Mouse (Mus musculus) cerebellum, postnatal 4 days (tissue): ENCODE results near the gene Wap.
"Not testable (repeated sequence)": the region's sequence is repeated elsewhere in the genome, so short reads cannot be mapped to it uniquely, and the experiment has no call there.

ENCODE experiments used
- DNase-seq, 2 experiments: peaks; one replicate each; pipeline ENCODE4 v3.0.0; 2022; ENCODE audit warnings: low spot score in 2 of 2, mixed read lengths in 1 of 2

Gene Wap

DNA sequence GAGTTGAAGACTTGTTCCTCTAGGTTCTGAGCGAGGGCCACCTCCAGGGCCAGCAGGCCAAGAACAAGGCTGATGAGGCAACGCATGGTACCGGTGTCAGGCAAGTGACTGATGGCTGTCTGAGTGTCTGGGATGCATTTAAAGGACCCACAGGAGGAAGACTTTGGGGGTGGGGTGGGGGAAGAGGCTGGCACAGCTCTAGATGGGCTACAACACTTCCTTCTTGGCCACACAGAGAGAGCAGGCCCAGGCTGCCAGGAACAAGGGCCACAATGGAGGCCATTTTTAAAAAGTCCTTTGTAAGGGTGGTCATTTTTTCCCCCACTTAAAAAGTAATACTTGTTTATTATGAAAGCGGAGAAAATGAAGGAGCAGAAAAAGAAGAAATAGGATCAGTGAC is at the start of gene Wap:
Gene Wap (minus strand): TSS at position 101 of the 400 bp plus-strand sequence.
- no peak for DNase-seq

DNA sequence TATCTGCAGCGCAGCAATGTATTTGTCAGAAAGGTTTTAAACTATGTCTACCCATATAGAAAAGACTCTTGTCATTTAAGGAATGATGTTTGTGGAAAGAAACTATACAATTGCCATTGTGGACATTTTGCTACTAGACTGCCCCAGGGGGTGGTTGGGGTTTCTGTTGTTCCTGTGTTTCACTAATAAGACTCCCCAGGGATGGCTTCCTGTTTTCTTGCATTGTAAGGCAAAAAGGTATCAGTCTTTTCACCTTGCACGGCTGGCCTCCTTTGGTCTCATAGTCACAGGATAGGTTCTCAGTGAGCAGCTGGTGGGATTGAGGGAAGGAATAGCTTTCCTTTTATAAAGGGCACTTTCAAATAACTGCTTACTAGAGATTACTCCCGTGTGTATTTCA is 46.3 kb upstream of the Wap start:
- DNase-seq = no peak

DNA sequence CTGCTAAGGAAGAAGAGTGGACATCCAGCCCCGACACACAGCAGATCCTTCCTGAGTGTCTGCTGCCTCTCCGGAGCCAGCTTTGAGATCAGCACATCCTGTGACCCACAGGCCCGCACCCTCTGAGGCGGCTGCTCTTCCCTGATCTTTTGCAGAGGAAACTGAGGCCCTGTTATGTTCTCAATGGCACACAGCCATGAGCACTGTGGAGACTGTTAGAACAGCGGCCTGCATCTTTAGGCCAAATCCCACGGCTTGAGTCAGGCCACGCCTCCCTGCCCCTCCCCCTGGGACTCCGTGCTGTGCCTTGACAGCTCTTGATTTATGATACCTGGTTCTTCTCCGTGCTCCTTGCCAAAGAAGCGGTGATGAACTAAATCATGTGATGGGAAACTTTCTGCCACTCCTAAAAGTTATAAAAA is 42.0 kb upstream of the Wap start:
- no peak for DNase-seq

DNA sequence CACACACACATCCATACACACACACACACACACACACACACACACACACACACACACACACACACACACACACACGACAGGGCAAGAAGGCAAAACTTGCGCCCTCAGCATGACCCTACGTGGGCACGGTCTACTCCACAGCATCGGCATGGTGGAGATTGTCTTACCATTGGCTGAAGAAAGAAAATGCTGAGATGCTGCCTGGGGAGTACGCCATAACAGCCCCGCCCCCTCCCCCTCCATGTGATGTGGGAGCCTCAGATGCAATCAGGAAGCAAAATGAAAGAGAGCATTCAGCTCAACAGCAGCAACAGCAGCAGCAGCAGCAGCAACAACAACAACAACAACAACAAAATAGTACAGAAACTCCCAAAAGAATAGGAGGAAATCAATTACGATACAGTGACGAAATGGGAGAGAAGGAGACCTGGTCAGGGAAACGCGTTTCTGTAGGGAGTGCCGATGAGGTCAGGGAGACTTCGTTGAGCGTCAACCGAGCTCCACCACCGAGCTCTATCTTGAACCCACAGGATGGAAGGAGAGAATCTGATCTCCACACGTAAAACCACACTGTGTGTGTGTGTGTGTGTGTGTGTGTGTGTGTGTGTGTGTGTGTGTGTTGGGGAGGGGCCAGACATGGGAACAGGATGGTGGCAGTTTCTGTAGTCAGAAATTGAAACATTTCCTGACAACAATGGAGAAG is 41.4 kb upstream of the Wap start:
- no peak for DNase-seq

DNA sequence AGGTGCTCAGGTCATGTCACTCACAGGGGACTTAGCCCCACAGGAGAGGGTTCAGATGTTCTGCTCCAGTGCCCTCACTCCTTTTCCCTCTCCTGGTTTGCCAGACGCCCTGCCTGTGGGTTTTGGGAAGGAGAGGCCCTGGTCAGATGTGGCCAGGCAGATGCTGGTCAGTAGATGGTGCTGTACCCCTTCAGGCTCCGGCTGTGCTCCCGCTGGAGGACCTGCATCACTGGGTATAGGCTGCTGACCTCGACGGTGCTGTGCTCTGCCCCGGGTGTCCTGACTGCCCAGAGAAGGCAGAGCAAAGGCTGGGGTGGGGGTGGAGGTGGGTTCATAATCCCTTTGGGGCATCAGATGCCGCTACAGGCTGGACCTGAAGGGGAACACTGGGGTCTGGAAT is 39.1 kb upstream of the Wap start:
- DNase-seq = no peak

DNA sequence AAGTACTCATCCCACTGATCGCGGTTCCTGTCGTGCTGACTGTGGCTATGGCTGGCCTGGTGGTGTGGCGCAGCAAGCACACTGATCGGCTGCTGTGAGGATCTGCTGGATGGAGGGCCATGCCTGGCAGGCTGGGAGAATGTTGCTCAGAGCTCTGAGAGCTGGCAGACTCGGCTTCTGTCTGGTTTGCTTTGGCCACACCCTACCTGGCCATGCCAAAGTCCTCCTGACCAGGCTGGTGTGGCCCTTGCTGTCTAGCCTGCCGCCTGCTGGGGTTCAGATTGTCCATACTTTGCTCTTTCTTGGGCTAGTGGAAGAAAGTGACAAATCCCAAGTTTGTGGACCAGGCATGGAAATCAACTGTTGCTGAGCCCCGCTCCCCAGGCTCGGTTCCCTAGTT is 38.2 kb upstream of the Wap start:
- no peak for DNase-seq

DNA sequence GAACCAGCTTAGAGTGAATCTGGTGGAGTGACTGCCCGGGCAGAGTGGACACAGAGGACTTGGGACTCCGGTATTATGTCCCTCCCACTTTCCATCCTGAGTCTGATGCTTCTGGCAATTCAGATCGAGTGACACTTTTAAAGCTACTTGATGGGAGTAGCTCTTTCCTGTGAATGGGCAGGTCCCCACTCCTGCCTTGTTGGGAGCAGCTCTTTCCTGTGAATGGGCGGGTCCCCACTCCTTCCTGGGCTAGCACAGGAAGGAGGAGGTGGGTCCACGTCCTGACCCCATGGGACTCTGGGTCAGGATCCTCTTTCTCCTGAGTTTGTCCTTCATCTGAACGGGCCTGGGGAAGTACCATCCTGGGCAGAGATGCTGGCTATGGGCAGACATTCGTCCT is 37.0 kb upstream of the Wap start:
- DNase-seq = no peak

DNA sequence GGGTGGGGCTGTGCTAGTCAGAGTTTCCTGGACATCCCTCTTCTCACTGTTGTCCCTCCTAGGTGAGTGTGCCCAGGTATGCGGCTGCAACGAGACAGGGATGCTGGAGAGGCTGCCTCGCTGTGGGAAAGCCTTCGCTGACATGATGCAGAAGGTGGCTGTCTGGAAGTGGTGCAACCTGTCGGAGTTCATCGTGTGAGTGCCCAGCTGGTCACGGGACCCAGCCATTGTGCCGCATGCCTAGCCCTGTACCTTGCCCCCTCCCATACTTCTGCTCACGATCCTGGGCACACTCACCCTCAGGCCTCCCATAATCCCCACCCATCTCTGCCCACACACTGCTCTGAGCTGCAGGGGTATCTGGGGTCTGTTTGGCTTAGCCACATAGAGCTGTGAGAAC is 36.3 kb upstream of the Wap start:
- DNase-seq = no peak

DNA sequence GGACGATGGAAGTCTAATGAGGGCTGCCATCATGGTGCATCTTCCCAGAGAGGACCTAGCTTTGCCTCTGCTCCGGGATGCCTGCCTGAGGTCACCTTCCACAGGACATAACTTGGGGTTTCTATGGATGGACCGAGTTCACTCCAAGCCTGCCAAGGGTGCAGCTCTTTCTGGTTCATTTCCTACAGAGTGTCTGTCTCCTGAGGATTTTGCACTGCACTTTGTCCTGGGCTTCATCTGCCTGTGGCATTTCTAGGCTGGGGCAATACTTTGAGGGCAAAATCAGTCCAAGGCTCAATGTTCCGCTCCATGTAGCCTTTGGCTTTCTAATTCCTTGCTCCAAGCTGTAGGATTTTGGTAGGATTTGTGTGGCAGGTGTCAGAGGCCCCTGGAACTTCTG is 32.4 kb upstream of the Wap start:
- no peak for DNase-seq

DNA sequence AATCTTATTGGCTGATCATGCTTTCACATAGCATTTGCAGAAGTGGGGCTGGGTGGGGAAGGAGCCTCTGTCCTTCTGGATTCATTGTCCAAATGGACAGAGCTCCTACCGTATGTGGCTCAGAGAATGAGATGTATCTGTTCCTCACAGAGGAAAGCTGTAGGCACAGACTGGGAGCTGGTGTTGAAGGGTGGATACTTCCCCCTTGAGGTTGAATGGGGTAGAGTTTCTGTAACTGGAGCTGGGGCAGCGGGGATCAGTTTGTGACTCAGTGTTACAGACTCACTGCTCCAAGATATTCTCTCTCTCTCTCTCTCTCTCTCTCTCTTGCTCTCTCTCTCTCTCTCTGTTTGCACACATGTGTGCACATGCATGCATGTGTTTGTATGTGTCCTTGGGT is 31.6 kb upstream of the Wap start:
- no peak for DNase-seq

DNA sequence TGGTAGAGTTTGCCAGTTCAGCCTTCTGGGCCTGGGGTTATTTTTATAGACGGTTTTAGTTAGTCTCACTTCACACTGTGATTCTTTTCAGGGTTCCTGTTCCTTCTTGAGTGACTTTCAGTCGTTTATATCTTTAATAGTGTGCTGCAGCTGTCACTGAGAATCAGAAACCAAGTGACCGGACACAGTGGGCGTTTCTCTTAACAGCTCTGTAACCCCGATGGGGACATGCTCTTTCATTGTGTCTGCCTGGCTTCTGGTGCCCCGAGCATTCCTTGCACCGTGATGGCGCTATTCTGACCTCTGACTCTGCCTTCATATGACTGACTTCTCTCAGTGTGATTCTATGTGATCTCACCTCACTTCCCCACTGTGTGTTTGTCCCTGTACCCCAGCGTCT is 30.6 kb upstream of the Wap start:
- no peak for DNase-seq

DNA sequence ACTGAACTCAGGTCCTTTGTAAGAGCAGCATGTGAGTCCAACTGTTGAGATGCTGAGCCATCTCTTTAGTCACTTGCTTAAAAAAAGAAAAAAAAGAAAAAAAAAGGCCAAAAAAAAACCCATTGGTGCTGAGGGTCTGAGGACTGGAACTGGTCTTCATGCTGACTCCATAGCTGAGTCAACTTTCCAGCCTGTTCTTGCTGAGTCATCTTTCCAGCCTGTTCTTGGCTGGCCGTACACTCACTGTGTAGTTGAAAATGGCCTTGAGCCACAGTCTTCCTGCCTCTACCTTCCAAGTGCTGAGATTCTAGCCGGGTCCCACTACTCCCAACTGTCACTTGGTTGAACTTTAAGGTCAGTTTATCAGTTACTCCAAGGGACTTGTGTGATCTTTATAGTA is 28.2 kb upstream of the Wap start:
- no peak for DNase-seq

DNA sequence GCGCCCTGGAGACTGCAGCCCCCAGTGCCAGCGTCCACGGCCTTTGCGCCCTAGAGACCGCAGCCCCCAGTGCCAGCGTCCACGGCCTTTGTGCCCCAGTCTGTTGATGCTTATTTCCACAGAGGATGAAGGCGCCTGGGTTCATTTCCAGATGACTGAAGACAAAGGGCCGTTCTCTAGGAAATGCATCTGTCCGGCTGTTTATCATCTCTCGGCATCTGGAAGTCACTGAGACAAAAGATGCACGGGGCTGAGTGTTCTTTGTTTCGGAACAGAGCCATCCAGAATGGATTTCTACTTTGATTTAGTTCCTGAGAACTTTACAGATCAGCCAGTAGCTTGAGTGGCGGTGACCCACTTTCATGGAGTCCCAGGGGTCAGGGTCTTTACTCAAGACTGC is 22.8 kb upstream of the Wap start:
- DNase-seq = no peak

DNA sequence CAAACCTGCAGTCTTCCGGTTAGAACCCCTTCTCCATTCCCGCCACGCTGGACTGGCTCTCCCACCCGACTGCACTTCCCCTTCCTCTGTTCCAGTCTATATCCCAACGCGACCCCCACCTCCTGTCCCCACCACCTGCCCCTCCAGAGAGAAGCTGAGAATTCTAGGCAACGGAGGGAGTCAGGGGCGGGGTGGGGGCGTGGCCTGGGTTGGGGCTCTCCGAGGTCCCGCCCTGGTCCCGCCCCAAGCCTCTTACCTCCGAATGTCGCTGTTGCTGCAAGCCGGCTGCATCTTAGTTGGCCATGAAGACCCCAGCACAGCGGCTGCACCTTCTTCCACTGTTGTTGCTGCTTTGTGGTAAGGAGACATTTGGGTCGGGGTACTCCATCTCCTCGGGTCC is 19.8 kb upstream of the Wap start, which contains the start of gene Ramp3:
Gene Ramp3 (plus strand): TSS at position 251 of the 400 bp plus-strand sequence.
- peak in 1 of 2 experiments; percentile 44 for DNase-seq

DNA sequence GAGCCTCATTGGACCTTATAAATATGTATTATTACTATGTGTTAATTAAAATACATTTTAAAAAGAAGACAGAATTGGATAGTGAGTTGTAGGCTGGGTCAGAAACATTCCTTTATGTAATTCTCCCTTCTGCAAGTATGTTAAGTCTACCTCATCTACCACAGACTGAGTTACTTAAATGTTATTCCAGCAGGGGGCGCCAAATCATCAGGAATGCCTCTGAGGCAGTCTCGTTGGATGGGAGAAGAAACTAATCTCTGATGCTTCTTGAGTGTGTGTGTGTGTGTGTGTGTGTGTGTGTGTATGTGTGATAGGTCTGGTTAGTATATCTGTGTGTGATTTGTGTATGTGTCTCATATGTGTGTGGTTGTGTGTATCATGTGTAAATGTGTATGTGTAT is 16.5 kb upstream of the Wap start:
- DNase-seq = peak; percentile 75 to 88

DNA sequence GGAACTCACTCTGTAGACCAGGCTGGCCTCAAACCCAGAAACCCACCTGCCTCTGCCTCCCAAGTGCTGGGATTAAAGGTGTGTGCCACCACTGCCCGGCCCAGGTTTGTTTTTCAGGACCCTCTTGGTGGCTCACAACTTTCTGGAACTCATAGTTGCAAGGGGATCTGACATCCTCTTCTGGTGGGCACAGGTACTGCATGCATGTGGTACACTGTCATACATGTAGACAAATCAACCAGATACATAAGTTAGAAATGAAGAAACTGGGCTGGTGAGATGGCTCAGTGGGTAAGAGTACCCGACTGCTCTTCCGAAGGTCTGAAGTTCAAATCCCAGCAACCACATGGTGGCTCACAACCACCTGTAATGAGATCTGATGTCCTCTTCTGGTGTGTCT is 14.5 kb upstream of the Wap start:
- DNase-seq = not testable (repeated sequence)

DNA sequence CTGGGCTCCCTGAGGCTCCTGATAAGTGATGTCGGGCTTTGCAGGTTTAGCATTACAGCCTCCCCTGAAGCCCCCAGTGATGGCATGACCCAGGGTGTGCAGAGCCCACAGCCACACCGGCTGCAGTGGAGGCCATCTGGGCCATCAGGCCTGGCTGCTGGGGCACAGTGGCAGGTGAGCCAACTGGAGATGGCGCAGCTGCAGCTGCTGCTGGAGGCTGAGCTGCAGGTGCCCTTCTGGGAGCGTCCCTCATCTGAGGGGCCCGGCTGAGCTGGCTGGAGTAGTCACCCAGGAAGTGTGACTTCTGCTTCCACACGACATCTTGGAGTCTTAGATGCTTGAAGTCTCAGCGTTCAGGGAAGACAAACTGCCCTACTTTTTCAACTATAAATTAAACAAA is 12.1 kb upstream of the Wap start:
- no peak for DNase-seq

DNA sequence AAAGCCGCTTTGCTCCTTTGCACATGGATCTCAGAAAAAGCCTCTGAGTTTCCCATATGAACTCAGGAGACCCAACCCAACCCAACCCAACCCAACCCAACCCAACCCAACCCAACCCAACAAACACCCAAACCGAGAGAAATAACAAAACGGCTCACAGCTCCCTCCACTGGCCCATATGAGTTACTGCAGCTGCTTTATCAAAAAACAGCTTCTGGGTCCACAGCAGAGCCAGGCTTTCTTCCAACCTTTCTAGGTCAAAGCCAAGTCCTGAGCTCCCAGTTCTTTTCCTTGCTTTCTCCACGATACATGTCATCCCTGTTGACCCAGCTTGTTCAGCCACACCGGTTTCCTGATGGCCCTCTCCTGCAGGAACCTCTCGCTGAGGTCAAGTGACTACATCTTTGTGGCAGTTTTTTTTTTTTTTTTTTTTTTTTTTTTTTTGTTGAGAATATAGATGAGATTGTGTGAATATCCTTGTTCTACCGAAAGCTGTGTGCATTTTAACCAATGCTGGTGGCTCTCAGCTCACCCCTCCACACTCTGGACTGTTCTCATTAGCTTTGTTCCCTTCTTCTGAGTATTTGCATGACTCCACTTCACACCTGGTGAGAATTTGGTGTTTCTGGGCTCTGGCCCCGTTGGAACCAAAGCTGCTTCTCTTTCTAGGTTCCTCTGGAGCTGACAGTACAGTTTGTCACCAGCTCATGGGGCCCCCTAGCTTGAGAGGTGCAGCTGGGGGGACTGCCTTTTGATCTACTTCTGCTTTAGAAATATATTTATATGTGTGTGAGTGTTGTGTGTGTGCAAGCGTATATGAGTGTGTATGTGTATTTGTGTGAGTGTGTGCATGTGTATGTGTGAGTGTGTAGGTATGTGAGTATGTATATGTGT is 9.6 kb upstream of the Wap start:
- no peak for DNase-seq

DNA sequence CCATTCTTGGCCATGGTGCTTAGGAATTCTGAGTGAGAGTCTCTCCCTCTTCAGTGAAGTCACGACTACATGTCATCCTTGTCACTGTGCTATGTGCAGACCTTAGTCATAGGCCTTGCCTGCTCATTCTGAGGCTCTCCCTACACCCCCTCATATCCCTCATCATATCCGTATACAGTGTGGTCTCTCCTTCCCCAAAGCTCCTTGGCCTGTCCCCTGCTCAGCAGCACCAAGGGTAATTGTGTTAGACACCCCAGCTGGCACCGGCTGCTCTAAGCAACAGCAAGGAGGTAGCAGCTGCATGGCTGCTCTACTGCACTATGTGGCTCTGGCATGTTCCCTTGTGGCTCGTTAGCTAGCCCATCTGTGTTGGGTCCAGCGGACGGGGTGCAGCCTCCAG is 6.1 kb upstream of the Wap start:
- DNase-seq = no peak

DNA sequence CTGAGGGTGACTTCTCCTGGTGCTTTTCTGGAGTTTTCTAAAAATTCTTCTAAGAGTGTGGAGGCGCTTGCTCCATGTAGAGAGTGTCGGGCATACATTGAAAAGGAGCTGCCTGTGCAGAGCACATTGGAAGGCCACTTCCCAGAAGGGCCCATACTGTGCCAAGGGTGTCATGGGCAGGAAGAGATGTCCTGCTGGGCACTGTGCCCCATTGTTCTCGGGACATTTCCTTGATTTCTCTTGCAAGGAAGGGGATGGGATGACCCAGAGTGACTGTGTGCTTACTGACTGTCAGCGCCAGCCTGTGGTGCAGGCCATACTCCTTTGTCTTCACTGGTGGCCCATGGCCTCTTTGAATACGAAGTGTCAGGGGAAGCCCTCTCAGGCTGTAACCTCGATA is 635 bp upstream of the Wap start:
- no peak for DNase-seq

DNA sequence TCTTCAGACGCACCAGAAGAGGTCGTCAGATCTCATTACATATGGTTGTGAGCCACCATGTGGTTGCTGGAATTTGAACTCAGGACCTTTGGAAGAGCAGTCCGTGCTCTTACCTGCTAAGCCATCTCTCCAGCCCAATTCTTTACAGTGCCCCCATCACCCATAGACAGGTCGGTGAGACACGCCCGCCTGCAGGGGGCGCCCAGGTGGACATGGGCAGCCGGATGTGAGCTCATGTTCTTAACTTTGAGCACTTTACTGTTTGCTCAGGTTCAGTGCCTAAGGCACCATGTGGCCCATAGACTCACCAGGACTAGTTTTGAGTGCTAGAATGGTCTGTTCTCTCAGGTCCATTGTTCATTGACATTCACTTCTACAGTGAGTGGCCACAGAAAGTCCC is 2.3 kb downstream of the Wap start:
- no peak for DNase-seq

DNA sequence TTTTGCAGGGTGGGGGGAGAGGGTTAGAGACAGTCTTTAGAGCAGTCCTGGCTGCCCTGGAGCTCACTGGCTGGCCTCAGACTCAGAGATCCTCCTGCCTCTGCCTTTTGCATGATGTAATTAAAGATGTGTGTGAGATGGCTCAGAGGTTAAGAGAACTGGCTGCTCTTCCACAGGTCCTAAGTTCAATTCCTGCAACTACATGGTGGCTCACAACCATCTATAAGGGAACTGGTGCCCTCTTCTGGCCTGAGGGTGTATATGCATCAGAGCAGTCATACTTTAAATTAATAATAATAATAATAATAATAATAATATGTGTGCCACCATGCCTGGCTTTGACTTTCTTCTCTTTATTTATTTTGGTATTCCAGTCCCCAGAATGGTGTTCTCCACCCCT is 8.8 kb downstream of the Wap start:
- DNase-seq = no peak

DNA sequence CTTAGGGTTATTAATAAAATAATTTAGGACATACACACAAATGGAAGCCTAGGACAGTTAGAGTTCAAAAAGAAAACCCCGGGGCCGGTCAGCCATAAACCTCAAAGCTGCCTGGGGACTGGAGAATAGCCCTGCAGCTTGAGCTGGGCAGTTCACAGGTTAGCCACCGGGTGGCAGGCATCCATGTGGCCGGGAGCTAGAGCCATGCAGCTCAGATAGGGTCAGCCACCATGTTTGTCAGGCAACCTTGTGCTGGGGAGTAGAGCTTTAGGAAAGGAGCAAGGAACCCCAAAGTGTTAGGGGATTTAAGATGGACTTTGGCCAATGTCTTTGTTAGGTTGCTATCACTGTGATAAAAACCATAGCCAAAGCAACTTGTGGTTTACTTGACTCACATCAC is 9.9 kb downstream of the Wap start:
- DNase-seq = peak in 1 of 2 experiments; percentile 47
